Mouse (Mus musculus) adrenal gland, postnatal 14 days (tissue): ENCODE results near the gene Rgma. TPM values are rescaled to one million over a fixed set of nuclear protein-coding genes. Genes with fewer than 3 reads are reported as not detected.

Experiments
- DNase-seq: peaks from one replicate; pipeline ENCODE4 v3.0.0; 2021; ENCODE audit warnings: mixed read lengths
- total RNA-seq: library from RNA; stranded (reverse); gene quantifications from 2 replicates; pipeline ENCODE4 v1.2.3, GENCODE M21; 2021

The Rgma gene
- total RNA-seq, 1 experiment from 2014 or later: 10.0 TPM

- no peak for DNase-seq
These were observed 59.0 kb downstream of the Rgma start for GRCm38 (mm10) chr7:73434336-73434677.

DNA sequence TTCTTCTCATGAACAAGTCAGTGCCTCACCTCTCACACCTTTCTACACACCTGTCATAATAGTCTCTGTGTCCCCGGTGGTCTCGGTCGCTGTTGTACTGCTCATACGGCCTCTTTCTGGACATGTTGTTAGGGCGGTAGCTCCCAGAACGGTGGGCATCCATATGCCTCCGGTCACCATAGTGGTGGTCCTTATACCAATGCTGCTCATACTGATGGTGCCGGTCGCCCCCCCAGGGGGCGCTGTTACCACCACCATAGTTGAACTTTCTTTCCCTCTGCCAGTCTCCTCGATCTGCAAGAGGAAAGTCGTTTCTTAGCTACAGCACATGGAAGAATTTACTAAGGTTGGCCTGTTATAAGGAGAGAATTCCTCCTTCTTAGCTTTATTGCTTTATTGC, 60.4 kb downstream of the Rgma start:
- DNase-seq: peak; percentile 34

- DNase-seq: peak; percentile 27
These were observed 66.5 kb downstream of the Rgma start for GRCm38 (mm10) chr7:73441802-73442201.

DNA sequence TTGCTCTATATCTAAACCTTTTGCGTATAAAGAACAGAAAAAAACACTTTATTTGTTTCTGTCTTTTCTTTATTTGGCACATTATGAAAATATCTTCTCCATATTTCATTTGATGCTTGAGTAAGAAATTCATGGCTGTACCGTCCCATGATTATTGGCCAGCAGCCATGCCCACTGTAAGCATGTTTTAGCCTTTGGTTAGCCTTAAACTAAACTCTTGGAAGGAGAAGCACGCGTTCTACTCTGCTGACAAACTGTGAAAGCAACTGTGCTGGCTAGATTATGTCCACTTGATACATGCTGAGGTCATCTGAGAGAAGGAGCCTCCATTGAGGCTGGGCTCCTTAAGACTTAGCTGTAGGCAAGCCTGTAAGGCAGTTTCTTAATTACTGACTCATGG, 66.9 kb downstream of the Rgma start:
- no peak for DNase-seq

- DNase-seq: no peak
These were observed 76.3 kb downstream of the Rgma start for GRCm38 (mm10) chr7:73451594-73451993.

DNA sequence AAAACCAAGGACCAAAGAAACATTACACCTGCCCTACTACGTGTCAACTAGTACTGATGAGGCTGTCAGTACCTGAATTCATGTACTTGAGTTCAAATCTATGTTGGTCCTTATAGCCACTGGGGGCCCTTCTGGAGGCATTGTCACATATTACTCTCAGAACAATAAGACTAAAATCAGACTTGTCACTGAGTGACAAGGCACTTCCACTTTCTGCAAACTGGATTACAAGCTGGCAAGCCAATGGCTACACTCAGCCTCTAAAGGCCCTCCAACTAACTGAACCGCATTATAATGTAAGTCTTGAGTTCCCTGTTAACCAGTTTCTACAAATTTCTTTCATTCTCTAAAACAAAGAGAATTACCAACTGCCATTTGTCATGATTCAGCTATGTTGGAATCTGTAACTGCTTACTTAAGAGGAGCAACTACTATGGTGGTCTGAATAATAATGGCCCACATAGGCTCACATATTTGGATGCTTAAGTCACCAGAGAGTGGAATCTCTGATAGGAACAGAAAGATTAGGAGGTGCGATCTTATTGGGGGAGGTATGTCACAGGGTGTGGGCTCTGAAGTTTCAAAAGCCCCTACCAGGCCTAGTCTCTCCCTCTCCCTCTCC, 77.0 kb downstream of the Rgma start:
- no peak for DNase-seq

GRCm38 (mm10) chr7:73454113-73454512, 78.8 kb downstream of the Rgma start:
- DNase-seq: no peak

GRCm38 (mm10) chr7:73463546-73463945, 88.2 kb downstream of the Rgma start:
- DNase-seq: no peak

DNA sequence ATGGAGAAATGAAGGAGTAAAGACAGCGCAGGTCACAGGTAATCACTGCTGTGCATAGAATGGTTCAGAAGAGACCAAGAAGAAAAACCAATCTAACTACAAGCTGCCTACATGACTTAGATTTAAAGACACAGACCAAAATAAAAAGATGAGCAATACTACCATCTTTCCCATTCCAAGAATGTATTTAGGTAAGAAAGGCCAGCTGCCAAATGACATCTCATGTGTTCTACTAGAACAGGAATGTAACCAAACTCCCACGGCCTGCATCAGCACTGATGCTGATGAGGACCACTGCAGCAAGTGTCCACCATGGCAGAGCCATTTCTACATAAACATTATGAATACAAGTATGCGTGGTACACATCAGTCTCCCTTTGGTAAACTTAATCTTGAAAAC, 92.4 kb downstream of the Rgma start:
- DNase-seq: no peak

Other genes starting within 250 kb of the Rgma start
- gene Chd2, start 166.3 kb downstream of the Rgma start, total RNA-seq: 45.1 and 52.8 TPM in 2 replicates